Mouse (Mus musculus): ENCODE measurements around the gene Zkscan5. TPM values are rescaled to one million over a fixed set of nuclear protein-coding genes. Genes with fewer than 3 reads are reported as not detected.

Zkscan5 gene
- total and polyA plus RNA-seq, 2 experiments from 2014 or later, result 8.6 to 17.0 TPM

GRCm38 (mm10) chr5:145231893-145232411, 27.6 kb downstream of the Zkscan5 start:
- Histone ChIP-seq H3K36me3 (replicated peaks; ENCODE audit: control insufficient read depth, insufficient read depth, low read length) (peaks cover 35% of the 10 kb centered on the region), H3K27me3 (ENCODE audit: control insufficient read depth, insufficient read depth, low read length) (no peaks in the 10 kb centered on the region), H3K9me3 (replicated peaks; ENCODE audit: control insufficient read depth, low read length) (no peaks in the 10 kb centered on the region), H3K4me1 (ENCODE audit: control insufficient read depth, insufficient read depth) (peaks cover 10% of the 10 kb centered on the region), H3K9ac (replicated peaks; ENCODE audit: low read depth, low read length) (peak overlapping the region; percentile 100), H3K4me3 (ENCODE audit: low read depth, low read length) (peak overlapping the region; percentile 99), H3K27ac (ENCODE audit: low read depth) (peak overlapping the region; percentile 98), H3K4me2 (ENCODE audit: low read depth, low read length) (peak overlapping the region; percentile 79)
- ATAC-seq (ENCODE audit: insufficient read depth, low read depth) (peak; percentile 61), DNase-seq (ENCODE audit: low spot score) (peak; percentile 16)
- WGBS, result under 1% methylated on average over 49 of the region's 49 CpGs
- TF ChIP-seq EP300 (IDR thresholded peaks at IDR 0.05; ENCODE audit: low read depth) (no peak), CTCF (IDR thresholded peaks at IDR 0.05; ENCODE audit: low read depth) (no peak)

- Histone ChIP-seq H3K9ac (replicated peaks; ENCODE audit: low read depth, low read length) (no peak overlapping the region), H3K27ac (ENCODE audit: low read depth) (no peak overlapping the region), H3K36me3 (replicated peaks; ENCODE audit: control insufficient read depth, insufficient read depth, low read length) (peaks cover 57% of the 10 kb centered on the region), H3K27me3 (ENCODE audit: control insufficient read depth, insufficient read depth, low read length) (no peaks in the 10 kb centered on the region), H3K9me3 (replicated peaks; ENCODE audit: control insufficient read depth, low read length) (no peaks in the 10 kb centered on the region), H3K4me3 (ENCODE audit: low read depth, low read length) (no peak overlapping the region), H3K4me2 (ENCODE audit: low read depth, low read length) (no peak overlapping the region), H3K4me1 (ENCODE audit: control insufficient read depth, insufficient read depth) (peaks cover 15% of the 10 kb centered on the region)
- DNase-seq (ENCODE audit: low spot score), result no peak
- TF ChIP-seq CTCF (IDR thresholded peaks at IDR 0.05; ENCODE audit: low read depth), result peak; percentile 51
- no peak for TF ChIP-seq EP300 (IDR thresholded peaks at IDR 0.05; ENCODE audit: low read depth)
- ATAC-seq (ENCODE audit: insufficient read depth, low read depth), result no peak
Observed at GRCm38 (mm10) chr5:145234636-145235035, 30.3 kb downstream of the Zkscan5 start.

- no peaks in the 10 kb centered on the region for H3K4me1 ChIP-seq (ENCODE audit: control insufficient read depth, insufficient read depth)
- no peak overlapping the region for H3K4me3 ChIP-seq (ENCODE audit: low read depth, low read length)
- H3K4me2 ChIP-seq (ENCODE audit: low read depth, low read length), result no peak overlapping the region
- no peaks in the 10 kb centered on the region for H3K9me3 ChIP-seq (replicated peaks; ENCODE audit: control insufficient read depth, low read length)
- no peak for TF ChIP-seq CTCF (IDR thresholded peaks at IDR 0.05; ENCODE audit: low read depth)
- no peak for TF ChIP-seq EP300 (IDR thresholded peaks at IDR 0.05; ENCODE audit: low read depth)
- no peaks in the 10 kb centered on the region for H3K27me3 ChIP-seq (ENCODE audit: control insufficient read depth, insufficient read depth, low read length)
- 97% methylated on average over 3 of the region's 3 CpGs for WGBS
- H3K9ac ChIP-seq (replicated peaks; ENCODE audit: low read depth, low read length), result no peak overlapping the region
- peaks cover 64% of the 10 kb centered on the region for H3K36me3 ChIP-seq (replicated peaks; ENCODE audit: control insufficient read depth, insufficient read depth, low read length)
- ATAC-seq (ENCODE audit: insufficient read depth, low read depth), result no peak
- DNase-seq (ENCODE audit: low spot score), result no peak
- no peak overlapping the region for H3K27ac ChIP-seq (ENCODE audit: low read depth)
Observed at GRCm38 (mm10) chr5:145249520-145249919, 45.2 kb downstream of the Zkscan5 start.

Other genes starting within 250 kb of the Zkscan5 start
- 21.3 and 29.9 TPM in 2 replicates for gene Smurf1, start 238.7 kb upstream of the Zkscan5 start, total RNA-seq (2014; rRNA removed; ENCODE audit: low replicate concordance)
- 7.0 and 9.1 TPM in 2 replicates for gene Smurf1, start 238.7 kb upstream of the Zkscan5 start, polyA plus RNA-seq (2015; fragmentation: Nextera tagmentation; extraction: Ambion mirVana)
- gene Gm4871, start 171.8 kb upstream of the Zkscan5 start, total RNA-seq (2014; rRNA removed; ENCODE audit: low replicate concordance), result not detected in 2 replicates
- not detected in 2 replicates for gene Gm4871, start 171.8 kb upstream of the Zkscan5 start, polyA plus RNA-seq (2015; fragmentation: Nextera tagmentation; extraction: Ambion mirVana)
- gene 1700018F24Rik, start 161.6 kb upstream of the Zkscan5 start, total RNA-seq (2014; rRNA removed; ENCODE audit: low replicate concordance), result not detected in 2 replicates
- not detected in 2 replicates for gene 1700018F24Rik, start 161.6 kb upstream of the Zkscan5 start, polyA plus RNA-seq (2015; fragmentation: Nextera tagmentation; extraction: Ambion mirVana)
- gene Arpc1a, start 120.7 kb upstream of the Zkscan5 start, total RNA-seq (2014; rRNA removed; ENCODE audit: low replicate concordance), result 64.7 and 73.5 TPM in 2 replicates
- gene Arpc1a, start 120.7 kb upstream of the Zkscan5 start, polyA plus RNA-seq (2015; fragmentation: Nextera tagmentation; extraction: Ambion mirVana), result 82.0 and 83.5 TPM in 2 replicates
- gene Kpna7, start 120.5 kb upstream of the Zkscan5 start, total RNA-seq (2014; rRNA removed; ENCODE audit: low replicate concordance), result not detected in 2 replicates
- not detected in 2 replicates for gene Kpna7, start 120.5 kb upstream of the Zkscan5 start, polyA plus RNA-seq (2015; fragmentation: Nextera tagmentation; extraction: Ambion mirVana)
- gene Arpc1b, start 90.3 kb upstream of the Zkscan5 start, total RNA-seq (2014; rRNA removed; ENCODE audit: low replicate concordance), result 105 and 267 TPM in 2 replicates
- 179 and 181 TPM in 2 replicates for gene Arpc1b, start 90.3 kb upstream of the Zkscan5 start, polyA plus RNA-seq (2015; fragmentation: Nextera tagmentation; extraction: Ambion mirVana)
- 8.6 and 15.9 TPM in 2 replicates for gene Pdap1, start 64.3 kb upstream of the Zkscan5 start, total RNA-seq (2014; rRNA removed; ENCODE audit: low replicate concordance)
- gene Pdap1, start 64.3 kb upstream of the Zkscan5 start, polyA plus RNA-seq (2015; fragmentation: Nextera tagmentation; extraction: Ambion mirVana), result 58.0 and 58.1 TPM in 2 replicates
- gene Bud31, start 64.2 kb upstream of the Zkscan5 start, total RNA-seq (2014; rRNA removed; ENCODE audit: low replicate concordance), result 61.2 and 91.1 TPM in 2 replicates
- 119 and 121 TPM in 2 replicates for gene Bud31, start 64.2 kb upstream of the Zkscan5 start, polyA plus RNA-seq (2015; fragmentation: Nextera tagmentation; extraction: Ambion mirVana)
- 13.5 and 28.1 TPM in 2 replicates for gene Ptcd1, start 37.5 kb upstream of the Zkscan5 start, total RNA-seq (2014; rRNA removed; ENCODE audit: low replicate concordance)
- 15.5 and 15.7 TPM in 2 replicates for gene Ptcd1, start 37.5 kb upstream of the Zkscan5 start, polyA plus RNA-seq (2015; fragmentation: Nextera tagmentation; extraction: Ambion mirVana)
- 20.0 and 21.5 TPM in 2 replicates for gene Cpsf4, start 37.3 kb upstream of the Zkscan5 start, total RNA-seq (2014; rRNA removed; ENCODE audit: low replicate concordance)
- 14.5 and 14.9 TPM in 2 replicates for gene Cpsf4, start 37.3 kb upstream of the Zkscan5 start, polyA plus RNA-seq (2015; fragmentation: Nextera tagmentation; extraction: Ambion mirVana)
- 517 and 525 TPM in 2 replicates for gene Atp5j2, start 12.5 kb upstream of the Zkscan5 start, total RNA-seq (2014; rRNA removed; ENCODE audit: low replicate concordance)
- 1,976 and 2,009 TPM in 2 replicates for gene Atp5j2, start 12.5 kb upstream of the Zkscan5 start, polyA plus RNA-seq (2015; fragmentation: Nextera tagmentation; extraction: Ambion mirVana)
- gene Zkscan14, start 2.7 kb upstream of the Zkscan5 start, total RNA-seq (2014; rRNA removed; ENCODE audit: low replicate concordance), result 9.8 and 13.8 TPM in 2 replicates
- gene Zkscan14, start 2.7 kb upstream of the Zkscan5 start, polyA plus RNA-seq (2015; fragmentation: Nextera tagmentation; extraction: Ambion mirVana), result 6.3 and 7.9 TPM in 2 replicates
- gene Zfp655, start 27.2 kb downstream of the Zkscan5 start, total RNA-seq (2014; rRNA removed; ENCODE audit: low replicate concordance), result 31.4 and 51.2 TPM in 2 replicates
- 29.2 and 33.4 TPM in 2 replicates for gene Zfp655, start 27.2 kb downstream of the Zkscan5 start, polyA plus RNA-seq (2015; fragmentation: Nextera tagmentation; extraction: Ambion mirVana)
- gene Zscan25, start 75.9 kb downstream of the Zkscan5 start, total RNA-seq (2014; rRNA removed; ENCODE audit: low replicate concordance), result 9.9 and 17.1 TPM in 2 replicates
- gene Zscan25, start 75.9 kb downstream of the Zkscan5 start, polyA plus RNA-seq (2015; fragmentation: Nextera tagmentation; extraction: Ambion mirVana), result 0.19 and 0.27 TPM in 2 replicates
- not detected in 2 replicates for gene Cyp3a57, start 140.7 kb downstream of the Zkscan5 start, total RNA-seq (2014; rRNA removed; ENCODE audit: low replicate concordance)
- not detected in 2 replicates for gene Cyp3a57, start 140.7 kb downstream of the Zkscan5 start, polyA plus RNA-seq (2015; fragmentation: Nextera tagmentation; extraction: Ambion mirVana)